29 mouse cellular contexts compared by ENCODE assay signal in the genomic region with DNA sequence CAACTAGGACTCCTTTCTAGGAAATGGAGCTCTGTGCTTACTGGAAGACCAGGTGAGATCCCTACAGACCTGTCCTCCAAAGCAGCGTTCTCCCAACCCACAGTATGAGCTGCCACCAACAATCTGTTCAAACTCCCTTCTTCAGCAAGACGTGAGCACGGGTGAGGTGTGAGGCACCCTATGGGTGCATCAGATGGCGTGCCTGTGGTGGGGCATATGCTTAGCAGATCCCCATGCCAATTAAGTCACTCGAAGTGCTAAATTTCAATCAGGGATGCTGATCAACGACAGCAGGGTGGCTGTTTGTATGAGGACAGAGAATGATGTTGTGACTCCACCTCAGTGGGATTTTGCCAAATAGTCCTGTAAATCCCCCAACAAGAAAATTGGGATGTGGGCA.
DNase-seq lines count a peak whose midpoint lies in the region; ATAC-seq and TF ChIP-seq lines count a peak whose summit lies in the region.
"Had no signal": no experiment of that assay in that cellular context is flagged by ENCODE, and none has a peak within 500 bp of the region (broad histone marks: within the 10 kb centered on the region; RNA-seq: fewer than 3 reads in every experiment).

No protein-coding gene starts in this region.

- no peaks in the 10 kb centered on the region for H3K36me3 ChIP-seq in forebrain, embryonic 14.5 days (ENCODE audit: control insufficient read depth, insufficient read depth, low read length)
- no peaks in the 10 kb centered on the region for H3K36me3 ChIP-seq in forebrain, embryonic 11.5 days (ENCODE audit: control insufficient read depth, insufficient read depth, low read length)
- no peaks in the 10 kb centered on the region for H3K36me3 ChIP-seq in midbrain, postnatal 0 days (ENCODE audit: insufficient read depth, low read length)
- no peaks in the 10 kb centered on the region for H3K36me3 ChIP-seq in midbrain, embryonic 13.5 days
- H3K36me3 ChIP-seq in forebrain, postnatal 0 days (ENCODE audit: insufficient read depth) = no peaks in the 10 kb centered on the region
- H3K36me3 ChIP-seq: embryonic facial prominence, embryonic 12.5 days; heart, embryonic 15.5 days; hindbrain, embryonic 15.5 days; limb, embryonic 12.5 days; liver, embryonic 12.5 days; neural tube, embryonic 12.5 days; stomach, embryonic 15.5 days had no signal

- peak; percentile 77; the same call in 1 of the 2 replicates for ATAC-seq in forebrain, embryonic 14.5 days
- ATAC-seq in forebrain, embryonic 11.5 days (replicated peaks; ENCODE audit: low FRiP score) = no peak
- no peak; the same call in 1 of the 2 replicates for ATAC-seq in midbrain, postnatal 0 days (ENCODE audit: low FRiP score)
- ATAC-seq in midbrain, embryonic 13.5 days = no peak
- ATAC-seq in forebrain, postnatal 0 days = peak; percentile 20; the same call in 1 of the 2 replicates
- ATAC-seq: intestine, embryonic 16.5 days; liver, embryonic 12.5 days; Patski had no signal

- H3K9me3 ChIP-seq in forebrain, embryonic 14.5 days (replicated peaks; ENCODE audit: control insufficient read depth, low read length) = no peaks in the 10 kb centered on the region
- H3K9me3 ChIP-seq in forebrain, embryonic 11.5 days (ENCODE audit: control insufficient read depth, low read length) = no peaks in the 10 kb centered on the region
- no peaks in the 10 kb centered on the region for H3K9me3 ChIP-seq in midbrain, postnatal 0 days (ENCODE audit: low read length)
- no peaks in the 10 kb centered on the region for H3K9me3 ChIP-seq in midbrain, embryonic 13.5 days
- H3K9me3 ChIP-seq in forebrain, postnatal 0 days (ENCODE audit: low read length) = no peaks in the 10 kb centered on the region
- H3K9me3 ChIP-seq: embryonic facial prominence, embryonic 12.5 days; heart, embryonic 15.5 days; hindbrain, embryonic 15.5 days; limb, embryonic 12.5 days; liver, embryonic 12.5 days; neural tube, embryonic 12.5 days; stomach, embryonic 15.5 days had no signal

- no peak for TF ChIP-seq CTCF in midbrain, postnatal 0 days (IDR thresholded peaks at IDR 0.05)
- TF ChIP-seq CTCF in forebrain, postnatal 0 days (IDR thresholded peaks at IDR 0.05; ENCODE audit: low read depth) = no peak

- WGBS in forebrain, embryonic 14.5 days = 70% methylated on average over 6 of the region's 6 CpGs
- 87% methylated on average over 6 of the region's 6 CpGs for WGBS in forebrain, embryonic 11.5 days
- WGBS in midbrain, postnatal 0 days = 84% methylated on average over 6 of the region's 6 CpGs
- 85% methylated on average over 6 of the region's 6 CpGs for WGBS in midbrain, embryonic 13.5 days
- 61% methylated on average over 6 of the region's 6 CpGs for WGBS in forebrain, postnatal 0 days

- no peak overlapping the region for H3K4me3 ChIP-seq in forebrain, embryonic 14.5 days (ENCODE audit: low read depth, low read length)
- no peak overlapping the region for H3K4me3 ChIP-seq in forebrain, embryonic 11.5 days (ENCODE audit: low read depth, low read length)
- H3K4me3 ChIP-seq in midbrain, postnatal 0 days (ENCODE audit: low read depth, low read length) = no peak overlapping the region
- H3K4me3 ChIP-seq in midbrain, embryonic 13.5 days (replicated peaks) = no peak overlapping the region
- no peak overlapping the region for H3K4me3 ChIP-seq in forebrain, postnatal 0 days (ENCODE audit: low read depth, low read length)
- H3K4me3 ChIP-seq: embryonic facial prominence, embryonic 12.5 days; erythroblast, embryonic 14.5 days; gastrocnemius, adult 2 months; heart, embryonic 15.5 days; hindbrain, embryonic 15.5 days; layer of hippocampus, adult 2 months; limb, embryonic 12.5 days; liver, embryonic 12.5 days; neural tube, embryonic 12.5 days; stomach, embryonic 15.5 days had no signal

- no peaks in the 10 kb centered on the region for H3K4me1 ChIP-seq in forebrain, embryonic 14.5 days (ENCODE audit: control insufficient read depth, insufficient read depth, low read length)
- no peaks in the 10 kb centered on the region for H3K4me1 ChIP-seq in forebrain, embryonic 11.5 days (replicated peaks; ENCODE audit: control insufficient read depth, insufficient read depth, low read length)
- no peaks in the 10 kb centered on the region for H3K4me1 ChIP-seq in midbrain, postnatal 0 days (ENCODE audit: insufficient read depth, low read length)
- no peaks in the 10 kb centered on the region for H3K4me1 ChIP-seq in midbrain, embryonic 13.5 days (replicated peaks)
- H3K4me1 ChIP-seq in forebrain, postnatal 0 days (ENCODE audit: insufficient read depth) = no peaks in the 10 kb centered on the region
- H3K4me1 ChIP-seq: embryonic facial prominence, embryonic 12.5 days; heart, embryonic 15.5 days; hindbrain, embryonic 15.5 days; limb, embryonic 12.5 days; liver, embryonic 12.5 days; neural tube, embryonic 12.5 days; stomach, embryonic 15.5 days had no signal

- no peaks in the 10 kb centered on the region for H3K27me3 ChIP-seq in forebrain, embryonic 14.5 days (replicated peaks; ENCODE audit: control insufficient read depth, insufficient read depth, low read length)
- no peaks in the 10 kb centered on the region for H3K27me3 ChIP-seq in forebrain, embryonic 11.5 days (ENCODE audit: control insufficient read depth, insufficient read depth, low read length)
- no peaks in the 10 kb centered on the region for H3K27me3 ChIP-seq in midbrain, postnatal 0 days (ENCODE audit: insufficient read depth, low read length)
- 0 out of 2 replicates have a peak, but pooled peaks cover 3% of the 10 kb centered on the region for H3K27me3 ChIP-seq in midbrain, embryonic 13.5 days
- no peaks in the 10 kb centered on the region for H3K27me3 ChIP-seq in forebrain, postnatal 0 days (ENCODE audit: insufficient read depth, low read length)
- H3K27me3 ChIP-seq: heart, embryonic 15.5 days; hindbrain, embryonic 15.5 days; limb, embryonic 12.5 days; liver, embryonic 12.5 days; neural tube, embryonic 12.5 days; Patski; stomach, embryonic 15.5 days had no signal

- H3K4me2 ChIP-seq in forebrain, embryonic 14.5 days (ENCODE audit: low read length) = no peak overlapping the region
- no peak overlapping the region for H3K4me2 ChIP-seq in forebrain, embryonic 11.5 days (ENCODE audit: low read depth, low read length, severe bottlenecking)
- no peak overlapping the region for H3K4me2 ChIP-seq in midbrain, postnatal 0 days (ENCODE audit: low read depth, low read length, poor library complexity, severe bottlenecking)
- H3K4me2 ChIP-seq in midbrain, embryonic 13.5 days (replicated peaks) = no peak overlapping the region
- H3K4me2 ChIP-seq in forebrain, postnatal 0 days (ENCODE audit: low read depth) = no peak overlapping the region
- H3K4me2 ChIP-seq: embryonic facial prominence, embryonic 12.5 days; heart, embryonic 15.5 days; hindbrain, embryonic 15.5 days; limb, embryonic 12.5 days; liver, embryonic 12.5 days; neural tube, embryonic 12.5 days; stomach, embryonic 15.5 days had no signal

- no peak overlapping the region for H3K9ac ChIP-seq in forebrain, embryonic 14.5 days (ENCODE audit: low read length)
- H3K9ac ChIP-seq in forebrain, embryonic 11.5 days (ENCODE audit: low read length) = no peak overlapping the region
- no peak overlapping the region for H3K9ac ChIP-seq in midbrain, postnatal 0 days (replicated peaks; ENCODE audit: low read length, poor library complexity, severe bottlenecking)
- no peak overlapping the region for H3K9ac ChIP-seq in midbrain, embryonic 13.5 days (replicated peaks)
- H3K9ac ChIP-seq in forebrain, postnatal 0 days = no peak overlapping the region
- H3K9ac ChIP-seq: embryonic facial prominence, embryonic 12.5 days; heart, embryonic 15.5 days; hindbrain, embryonic 15.5 days; limb, embryonic 12.5 days; liver, embryonic 12.5 days; neural tube, embryonic 12.5 days; stomach, embryonic 15.5 days had no signal

- no peak overlapping the region for H3K27ac ChIP-seq in forebrain, embryonic 14.5 days (ENCODE audit: low read depth, low read length)
- no peak overlapping the region for H3K27ac ChIP-seq in forebrain, embryonic 11.5 days (ENCODE audit: low read depth, low read length)
- no peak overlapping the region for H3K27ac ChIP-seq in midbrain, postnatal 0 days (ENCODE audit: low read depth, low read length)
- H3K27ac ChIP-seq in midbrain, embryonic 13.5 days = no peak overlapping the region
- no peak overlapping the region for H3K27ac ChIP-seq in forebrain, postnatal 0 days (ENCODE audit: low read depth, low read length)
- H3K27ac ChIP-seq: embryonic facial prominence, embryonic 12.5 days; gastrocnemius, adult 2 months; heart, embryonic 15.5 days; hindbrain, embryonic 15.5 days; layer of hippocampus, adult 2 months; limb, embryonic 12.5 days; liver, embryonic 12.5 days; neural tube, embryonic 12.5 days; stomach, embryonic 15.5 days had no signal

- peak; percentile 52 for DNase-seq in forebrain, embryonic 14.5 days (ENCODE audit: low spot score)
- DNase-seq in forebrain, embryonic 11.5 days (ENCODE audit: low spot score) = no peak
- DNase-seq in midbrain, postnatal 0 days (ENCODE audit: low spot score) = peak; percentile 40
- peak; percentile 56 for DNase-seq in cerebellum, adult 9-11 months
- no peak for DNase-seq in forebrain, postnatal 0 days
- no peak for DNase-seq in right cerebral cortex, postnatal 10 days (ENCODE audit: low spot score in 2 of 2)
- DNase-seq in urinary bladder, postnatal 25 days (ENCODE audit: low spot score) = no peak
- DNase-seq: adrenal gland, adult 2 months; gastrocnemius, adult 2 months; heart, postnatal 36 days; kidney, adult 9 months; kidney, postnatal 25 days; lung, adult 18-20 months; lung, postnatal 10 days; midbrain, embryonic 14.5 days; retina, postnatal 1 day; thymus, postnatal 36 days had no signal

Comparison
In these comparisons a context has a peak if more than half of its experiments do, and no peak if none do; other contexts are left out.
1. ATAC-seq: peak in forebrain, embryonic 14.5 days (single experiment) and forebrain, postnatal 0 days (single experiment); none in forebrain, embryonic 11.5 days (single experiment), midbrain, postnatal 0 days (single experiment) and midbrain, embryonic 13.5 days (single experiment).
2. DNase-seq: peak in forebrain, embryonic 14.5 days (single experiment), midbrain, postnatal 0 days (single experiment) and cerebellum, adult 9-11 months (single experiment); none in forebrain, embryonic 11.5 days (single experiment), forebrain, postnatal 0 days (single experiment), right cerebral cortex, postnatal 10 days (0 of 2) and urinary bladder, postnatal 25 days (single experiment).